8 mouse cellular contexts compared by ENCODE assay signal in genomic region chr11:6290883-6291282, GRCm38 (mm10). TPM values are rescaled to one million over a fixed set of nuclear protein-coding genes. Genes with fewer than 3 reads are reported as not detected.
DNase-seq lines count a peak whose midpoint lies in the region; ATAC-seq and TF ChIP-seq lines count a peak whose summit lies in the region.

No protein-coding gene starts in this region.

- H3K36me3 ChIP-seq in thymus, adult 2 months (ENCODE audit: control insufficient read depth, insufficient read depth, low read length) = no peaks in the 10 kb centered on the region
- H3K36me3 ChIP-seq in limb, embryonic 13.5 days = no peaks in the 10 kb centered on the region
- H3K36me3 ChIP-seq in stomach, embryonic 14.5 days (ENCODE audit: control insufficient read depth, insufficient read depth, low read length) = no peaks in the 10 kb centered on the region

- no peak for TF ChIP-seq CTCF in thymus, adult 2 months (IDR thresholded peaks at IDR 0.05; ENCODE audit: borderline replicate concordance, control insufficient read depth, extremely low read depth, insufficient read depth, low read length, poor library complexity)

- ATAC-seq in limb, embryonic 13.5 days (ENCODE audit: low FRiP score, low read depth) = no peak
- no peak for ATAC-seq in stomach, embryonic 14.5 days (ENCODE audit: insufficient number of reproducible peaks, insufficient read depth, low FRiP score, low read depth)
- ATAC-seq in activated CD4-positive, CD25-positive, alpha-beta regulatory T cell, adult 4 months = no peak

- H3K4me2 ChIP-seq in limb, embryonic 13.5 days (replicated peaks) = peak overlapping the region; percentile 75
- peak overlapping the region; percentile 59 for H3K4me2 ChIP-seq in stomach, embryonic 14.5 days (replicated peaks; ENCODE audit: low read depth, low read length)

- no peak for TF ChIP-seq POLR2A in thymus, adult 2 months (IDR thresholded peaks at IDR 0.05; ENCODE audit: control insufficient read depth, extremely low read depth, insufficient read depth, low read length, poor library complexity)

- DNase-seq in embryo, embryonic 11 days = peak; percentile 12
- no peak for DNase-seq in embryo, embryonic 10.5 days (ENCODE audit: low spot score)
- DNase-seq in thymus, adult 2 months = no peak
- DNase-seq in thymus, postnatal 0 days (ENCODE audit: low spot score) = no peak
- DNase-seq in cerebellum, postnatal 14 days = no peak

- peak overlapping the region; percentile 87 for H3K4me3 ChIP-seq in thymus, adult 2 months (ENCODE audit: control insufficient read depth, insufficient read depth, low read length)
- peak overlapping the region; percentile 76 for H3K4me3 ChIP-seq in limb, embryonic 13.5 days
- peak overlapping the region; percentile 53 for H3K4me3 ChIP-seq in stomach, embryonic 14.5 days (ENCODE audit: low read depth, low read length)

- peak overlapping the region; percentile 74 for H3K9ac ChIP-seq in limb, embryonic 13.5 days
- peak overlapping the region; percentile 25 for H3K9ac ChIP-seq in stomach, embryonic 14.5 days (replicated peaks; ENCODE audit: low read depth, low read length)

- no peaks in the 10 kb centered on the region for H3K9me3 ChIP-seq in limb, embryonic 13.5 days
- no peaks in the 10 kb centered on the region for H3K9me3 ChIP-seq in stomach, embryonic 14.5 days (ENCODE audit: control insufficient read depth, low read depth, low read length)

- H3K27me3 ChIP-seq in thymus, adult 2 months (ENCODE audit: control insufficient read depth, insufficient read depth, low read length) = no peaks in the 10 kb centered on the region
- H3K27me3 ChIP-seq in limb, embryonic 13.5 days = peaks cover 1% of the 10 kb centered on the region; the same call in 1 of the 2 replicates
- no peaks in the 10 kb centered on the region for H3K27me3 ChIP-seq in stomach, embryonic 14.5 days (ENCODE audit: control insufficient read depth, insufficient read depth, low read length)

- WGBS in thymus, adult 2 months = 61% methylated on average over 3 of the region's 3 CpGs
- 23% methylated on average over 3 of the region's 3 CpGs for WGBS in limb, embryonic 13.5 days
- WGBS in stomach, embryonic 14.5 days = 35% methylated on average over 3 of the region's 3 CpGs

- no peak overlapping the region for H3K27ac ChIP-seq in thymus, adult 2 months (ENCODE audit: control insufficient read depth, insufficient read depth, low read length)
- no peak overlapping the region; the same call in 1 of the 2 replicates for H3K27ac ChIP-seq in limb, embryonic 13.5 days
- no peak overlapping the region for H3K27ac ChIP-seq in stomach, embryonic 14.5 days (ENCODE audit: low read length)

- H3K4me1 ChIP-seq in thymus, adult 2 months (replicated peaks; ENCODE audit: control insufficient read depth, insufficient read depth, low read length) = no peaks in the 10 kb centered on the region
- peaks cover 12% of the 10 kb centered on the region for H3K4me1 ChIP-seq in limb, embryonic 13.5 days
- H3K4me1 ChIP-seq in stomach, embryonic 14.5 days (ENCODE audit: control insufficient read depth, insufficient read depth, low read length) = peaks cover 5% of the 10 kb centered on the region; the same call in 1 of the 2 replicates

RNA-seq across cellular contexts. Expression of gene Ogdh, which starts 0.6 kb away (rescaled TPM):
- polyA plus RNA-seq in thymus, adult 2 months (2012; rRNA removed) = 153 and 168 TPM in 2 replicates
- 82.0 and 83.5 TPM in 2 replicates for polyA plus RNA-seq in thymus, postnatal 0 days (2015; fragmentation: Nextera tagmentation; extraction: Ambion mirVana)
- 84.1 and 95.0 TPM in 2 replicates for polyA plus RNA-seq in limb, embryonic 13.5 days (2015; fragmentation: Nextera tagmentation; extraction: Ambion mirVana)
- polyA plus RNA-seq in stomach, embryonic 14.5 days (2014; fragmentation: Nextera tagmentation; extraction: Ambion mirVana) = 89.1 and 90.4 TPM in 2 replicates
- 100 to 1,000 TPM; 121 to 141 TPM for polyA plus RNA-seq in activated CD4-positive, CD25-positive, alpha-beta regulatory T cell, adult 4 months (2017; shearing (Covaris generic))

RNA-seq across cellular contexts. Expression of gene Tmed4, which starts 16.2 kb away (rescaled TPM):
- polyA plus RNA-seq in thymus, adult 2 months (2012; rRNA removed) = 102 and 109 TPM in 2 replicates
- polyA plus RNA-seq in thymus, postnatal 0 days (2015; fragmentation: Nextera tagmentation; extraction: Ambion mirVana) = 75.7 and 79.0 TPM in 2 replicates
- 109 and 113 TPM in 2 replicates for polyA plus RNA-seq in limb, embryonic 13.5 days (2015; fragmentation: Nextera tagmentation; extraction: Ambion mirVana)
- 119 and 125 TPM in 2 replicates for polyA plus RNA-seq in stomach, embryonic 14.5 days (2014; fragmentation: Nextera tagmentation; extraction: Ambion mirVana)
- polyA plus RNA-seq in activated CD4-positive, CD25-positive, alpha-beta regulatory T cell, adult 4 months (2017; shearing (Covaris generic)) = 10 to 100 TPM; 67.7 to 68.5 TPM

RNA-seq across cellular contexts. Expression of gene Ddx56, which starts 23.3 kb away (rescaled TPM):
- 43.4 and 45.5 TPM in 2 replicates for polyA plus RNA-seq in thymus, adult 2 months (2012; rRNA removed)
- polyA plus RNA-seq in thymus, postnatal 0 days (2015; fragmentation: Nextera tagmentation; extraction: Ambion mirVana) = 81.6 and 83.9 TPM in 2 replicates
- 98.1 and 101 TPM in 2 replicates for polyA plus RNA-seq in limb, embryonic 13.5 days (2015; fragmentation: Nextera tagmentation; extraction: Ambion mirVana)
- polyA plus RNA-seq in stomach, embryonic 14.5 days (2014; fragmentation: Nextera tagmentation; extraction: Ambion mirVana) = 96.3 and 100 TPM in 2 replicates
- 10 to 100 TPM; 81.0 to 91.5 TPM for polyA plus RNA-seq in activated CD4-positive, CD25-positive, alpha-beta regulatory T cell, adult 4 months (2017; shearing (Covaris generic))
